Mouse (Mus musculus) heart, postnatal 4 days (tissue): ENCODE measurements around the gene Lcn12. TPM values are rescaled to one million over a fixed set of nuclear protein-coding genes. Genes with fewer than 3 reads are reported as not detected.
A peak's percentile ranks its signal among the peaks of the same experiment; 100 is the strongest.

Experiments used
- DNase-seq: peaks from one replicate; pipeline ENCODE4 v3.0.0; 2021
- total RNA-seq, 2 experiments: library from RNA; stranded (reverse); gene quantifications; 2 replicates each; pipeline ENCODE4 v1.2.3; 2021

Lcn12 gene
- total RNA-seq, 2 experiments from 2014 or later: not detected

DNA sequence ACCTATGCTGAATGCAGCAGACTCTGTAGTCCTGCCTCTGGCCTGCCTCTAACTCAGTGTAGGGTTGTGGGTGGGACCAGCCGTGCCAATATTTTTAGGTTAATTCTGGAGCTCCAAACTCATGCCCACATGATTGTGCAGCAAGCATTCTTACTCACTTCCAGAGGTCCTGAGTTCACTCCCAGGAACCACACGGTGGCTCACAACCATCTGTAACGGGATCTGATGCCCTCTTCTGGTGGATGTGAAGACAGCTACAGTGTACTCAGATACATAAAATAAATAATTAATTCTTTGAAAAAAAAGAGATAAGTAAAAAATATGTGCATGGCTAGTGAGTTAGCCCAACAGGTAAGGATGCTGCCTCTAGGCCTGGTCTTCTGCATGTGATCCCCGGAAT is 2.8 kb upstream of the Lcn12 start:
- DNase-seq: no peak

DNA sequence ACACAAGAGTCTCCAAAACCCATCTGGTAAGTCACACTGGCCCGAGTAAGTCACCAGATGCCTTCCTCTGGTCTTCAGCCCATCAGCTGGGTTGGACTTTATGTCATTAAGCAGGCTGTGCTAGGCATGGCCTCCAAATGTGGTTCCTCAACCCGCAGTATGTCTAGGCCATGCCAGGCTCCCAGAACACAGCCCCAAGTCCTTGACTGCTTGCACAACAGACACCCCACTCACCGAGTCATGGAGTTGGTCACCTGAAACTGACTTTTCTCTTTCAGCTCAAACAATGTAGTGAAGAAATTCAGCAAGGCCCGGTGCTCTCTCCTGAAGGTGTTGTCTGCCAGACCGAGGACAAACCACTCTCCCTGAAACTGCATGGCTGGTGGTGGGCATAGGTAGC is 723 bp downstream of the Lcn12 start:
- no peak for DNase-seq

DNA sequence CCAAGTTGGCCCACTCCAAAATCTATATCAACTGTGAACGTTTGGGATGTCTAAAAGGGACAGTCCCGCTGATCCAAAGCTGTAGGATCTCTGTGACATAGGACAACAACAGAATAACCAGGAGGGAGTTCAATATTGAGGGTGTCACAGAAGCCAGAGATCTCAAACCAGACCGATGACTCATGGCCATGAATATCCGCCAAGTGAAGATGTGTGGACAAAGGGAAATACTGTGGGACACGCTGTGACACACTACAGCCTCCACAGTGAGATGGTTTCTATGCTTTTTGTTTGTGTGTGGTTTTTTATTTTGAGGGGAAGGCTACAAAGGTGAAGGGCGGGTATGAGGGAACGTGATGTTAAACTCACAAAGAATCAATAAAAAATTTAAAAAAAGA is 5.0 kb downstream of the Lcn12 start:
- no peak for DNase-seq

DNA sequence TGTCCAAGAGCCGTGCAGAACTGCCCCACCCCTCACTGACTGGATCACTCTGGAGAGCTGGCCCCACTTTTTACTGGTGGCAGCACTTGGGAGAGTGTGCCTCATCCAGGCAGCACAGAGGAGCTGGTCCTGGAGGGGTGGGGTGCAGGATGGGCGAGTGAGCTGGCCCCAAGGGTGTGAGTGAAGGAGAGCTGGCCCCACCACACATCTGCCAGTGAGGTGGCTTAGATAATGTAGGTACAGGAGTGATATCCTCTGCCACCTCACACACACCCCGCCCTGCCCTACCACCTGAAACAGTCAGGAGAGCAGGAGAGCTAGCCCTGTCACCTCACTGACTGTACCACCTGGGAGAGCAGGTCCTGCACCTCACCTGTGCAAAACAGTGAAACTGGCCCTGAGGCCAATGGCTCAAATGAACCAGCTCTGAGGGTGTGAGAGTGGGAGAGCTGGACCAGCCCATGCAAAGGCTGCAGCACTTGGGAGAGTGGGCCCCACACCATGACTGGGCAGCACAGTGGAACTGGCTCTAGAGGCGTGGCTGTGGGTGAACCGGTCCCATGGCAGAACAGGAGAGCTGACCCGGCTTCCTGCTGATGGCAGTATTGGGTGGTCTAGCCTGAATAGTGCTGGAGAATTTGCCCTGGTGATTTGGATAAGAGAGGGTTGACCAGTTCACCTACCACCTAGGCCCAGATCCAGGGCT is 5.6 kb downstream of the Lcn12 start:
- no peak for DNase-seq

DNA sequence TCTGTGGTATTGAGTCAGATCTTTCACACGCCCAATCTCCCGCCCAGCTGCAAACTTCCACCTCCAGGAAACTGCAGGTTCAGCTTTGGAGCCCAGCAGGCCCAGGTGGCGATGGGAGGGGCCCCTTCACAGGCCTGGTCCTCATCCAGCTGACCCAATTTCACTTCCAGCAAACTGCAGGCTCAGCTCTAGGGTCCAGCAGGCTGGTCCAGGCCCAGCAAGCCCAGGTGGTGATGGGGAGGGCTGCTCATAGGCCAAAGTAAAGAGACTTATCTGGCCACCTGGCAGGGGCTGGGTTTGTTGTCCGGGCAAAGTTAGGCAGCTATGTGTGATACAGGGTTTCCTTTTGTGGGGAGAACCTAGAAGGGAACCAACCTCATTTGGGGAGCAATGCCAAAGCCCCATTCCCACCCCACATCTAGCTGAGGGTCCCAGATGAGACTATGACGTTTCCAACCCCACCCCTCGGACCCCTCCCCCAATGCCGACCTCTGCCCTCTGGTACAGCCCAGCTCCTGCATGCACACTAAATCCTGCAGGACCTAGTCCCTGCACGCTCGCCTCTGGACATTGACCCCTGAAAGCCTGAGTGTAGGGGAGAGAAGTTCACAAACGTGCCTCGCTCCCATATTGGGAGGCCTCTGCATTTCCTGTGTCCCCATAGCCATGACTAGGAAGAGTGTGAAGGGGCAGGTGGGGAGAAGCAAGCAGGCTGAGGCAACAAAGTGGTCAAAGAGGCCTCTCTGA is 8.6 kb downstream of the Lcn12 start:
- no peak for DNase-seq

DNA sequence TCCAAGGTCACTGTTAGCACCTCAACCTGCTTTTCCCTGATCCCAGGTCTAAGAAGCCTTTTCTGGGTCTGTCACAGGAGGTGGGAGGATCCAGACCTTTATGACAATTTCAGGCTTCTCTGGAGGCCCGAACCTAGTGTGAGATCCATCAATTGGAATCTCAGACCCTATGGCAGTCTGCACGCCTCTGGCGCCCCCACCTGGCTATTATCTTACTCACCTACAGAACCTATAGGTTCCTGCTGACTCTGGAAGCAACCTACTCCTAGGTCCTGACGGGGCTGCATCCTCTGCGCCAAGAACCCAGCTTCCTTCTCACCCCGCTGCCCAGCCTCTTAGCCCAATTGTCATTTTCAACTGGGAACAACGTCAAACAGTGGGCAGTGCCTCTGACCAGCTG is 10.7 kb downstream of the Lcn12 start:
- peak; percentile 44 for DNase-seq

DNA sequence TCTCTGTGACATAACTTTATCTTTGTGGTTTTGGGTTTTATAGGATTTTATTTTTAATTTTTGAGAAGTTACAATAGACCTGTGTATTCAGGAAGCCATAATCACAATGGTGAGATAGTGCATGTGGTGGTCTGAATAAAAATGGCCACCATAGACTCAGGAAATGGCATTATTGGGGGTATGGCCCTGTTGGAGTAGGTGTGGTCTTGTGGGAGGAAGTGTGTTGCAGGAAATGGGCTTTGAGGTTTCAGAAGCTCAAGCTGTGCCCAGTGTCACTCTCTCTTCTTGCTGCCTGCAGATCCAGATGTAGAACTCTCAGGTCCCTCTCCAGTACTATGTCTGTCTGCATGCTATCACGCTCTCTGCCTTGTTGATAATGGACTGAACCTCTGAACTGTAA is 13.2 kb downstream of the Lcn12 start:
- DNase-seq: no peak

DNA sequence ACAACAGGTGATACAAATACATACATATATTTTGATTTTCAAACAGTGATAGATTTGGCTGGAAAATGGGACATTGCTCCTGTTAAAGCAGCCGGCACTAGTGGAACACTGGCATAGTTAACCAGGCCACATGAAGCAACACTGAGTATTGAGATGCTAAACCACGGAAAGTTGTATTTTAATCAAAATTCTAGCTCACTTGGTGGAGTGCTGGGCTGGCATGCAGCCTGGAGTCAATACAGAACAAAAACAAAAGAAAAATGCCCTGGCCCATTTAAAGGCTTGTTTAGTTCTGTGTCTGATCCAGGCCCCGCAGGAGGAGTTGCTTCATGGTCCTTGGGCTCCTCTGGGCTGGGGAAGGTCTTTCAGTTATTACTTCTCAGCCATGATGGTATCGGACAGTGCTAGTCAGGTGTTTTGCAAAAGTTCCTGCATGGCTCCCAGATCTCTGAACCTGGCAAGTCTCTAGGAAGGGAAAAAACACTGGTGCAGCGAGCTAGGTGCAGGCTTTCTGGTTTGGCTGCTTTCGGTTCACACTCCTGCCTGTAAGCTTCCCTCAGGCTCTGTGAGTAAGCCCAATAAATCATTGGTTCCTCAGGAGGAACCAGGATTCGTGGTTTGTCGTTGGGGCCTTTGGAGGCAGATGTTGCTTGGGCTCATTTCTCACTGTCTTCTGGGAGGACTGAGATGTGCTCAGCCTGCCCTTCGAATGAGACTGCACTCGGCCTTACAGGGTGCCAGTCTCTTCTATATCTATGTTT is 14.0 kb downstream of the Lcn12 start:
- no peak for DNase-seq

DNA sequence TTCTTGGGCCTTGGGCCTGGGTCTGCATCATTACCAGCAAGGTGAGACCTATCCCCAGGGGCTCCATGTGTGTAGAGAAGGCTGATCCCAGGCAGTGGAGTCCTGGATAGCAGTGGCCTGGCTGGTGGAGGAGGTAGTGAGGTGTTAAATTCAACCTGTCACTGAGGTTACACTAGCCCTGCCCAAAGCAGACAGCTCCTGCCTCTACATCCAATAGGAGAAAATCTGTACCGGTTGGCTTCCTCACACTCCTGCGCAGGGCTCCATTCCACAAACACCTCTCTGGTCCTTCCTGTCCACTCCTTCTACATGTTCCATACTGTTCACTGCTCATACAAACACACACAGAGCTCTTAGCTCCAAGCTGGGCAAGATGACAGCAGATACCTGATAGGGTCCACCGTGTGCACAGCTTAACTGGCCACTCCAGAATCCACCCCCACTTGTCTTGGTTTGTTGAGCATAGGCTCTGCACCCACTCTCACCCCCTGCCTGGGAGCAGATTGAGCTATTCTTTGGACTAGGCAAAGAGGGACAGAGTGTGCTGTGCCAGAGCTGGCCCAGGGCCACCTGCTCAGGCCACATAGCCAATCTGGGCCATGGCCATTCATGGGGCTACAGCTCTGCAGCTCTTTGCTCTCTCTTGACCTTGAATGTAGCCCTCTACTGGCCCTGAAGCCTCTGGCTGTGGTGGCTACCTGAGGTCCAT is 15.6 kb downstream of the Lcn12 start:
- DNase-seq: no peak

DNA sequence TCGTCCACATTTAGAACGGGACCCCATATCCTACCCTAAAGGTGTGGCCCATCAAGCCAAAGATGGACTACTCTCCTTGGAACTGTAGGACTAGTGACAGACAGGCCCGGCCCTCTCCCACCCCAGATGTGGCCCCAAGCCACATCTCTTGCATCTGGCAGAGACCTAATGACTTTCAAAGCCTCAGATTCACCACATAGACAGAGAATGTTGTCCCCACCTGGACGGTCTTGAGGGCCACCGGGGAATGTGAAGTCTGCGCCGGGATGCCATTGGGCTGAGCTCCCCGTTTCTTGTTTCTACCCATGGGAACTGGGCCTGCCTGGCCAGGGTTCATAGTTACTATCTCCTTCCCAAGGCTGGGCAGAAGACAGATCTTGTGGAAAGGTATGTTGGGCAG is 16.2 kb downstream of the Lcn12 start:
- DNase-seq: no peak

DNA sequence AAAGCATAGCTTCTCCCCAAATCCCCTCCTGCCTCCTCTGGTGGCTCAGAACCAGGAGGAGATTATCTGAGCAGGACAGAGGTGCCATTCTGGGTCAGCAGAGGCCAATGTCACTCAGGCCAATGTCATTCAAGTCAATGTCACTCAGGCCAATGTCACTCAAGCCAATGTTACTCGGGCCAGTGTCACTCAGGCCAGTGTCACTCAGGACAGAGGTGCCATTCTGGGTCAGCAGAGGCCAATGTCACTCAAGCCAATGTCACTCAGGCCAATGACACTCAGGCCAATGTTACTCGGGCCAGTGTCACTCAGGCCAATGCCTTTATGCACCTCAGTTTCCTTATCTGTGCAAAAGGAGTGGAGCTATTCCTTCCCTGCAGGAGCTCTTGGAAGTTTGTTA is 21.2 kb downstream of the Lcn12 start:
- DNase-seq: no peak

DNA sequence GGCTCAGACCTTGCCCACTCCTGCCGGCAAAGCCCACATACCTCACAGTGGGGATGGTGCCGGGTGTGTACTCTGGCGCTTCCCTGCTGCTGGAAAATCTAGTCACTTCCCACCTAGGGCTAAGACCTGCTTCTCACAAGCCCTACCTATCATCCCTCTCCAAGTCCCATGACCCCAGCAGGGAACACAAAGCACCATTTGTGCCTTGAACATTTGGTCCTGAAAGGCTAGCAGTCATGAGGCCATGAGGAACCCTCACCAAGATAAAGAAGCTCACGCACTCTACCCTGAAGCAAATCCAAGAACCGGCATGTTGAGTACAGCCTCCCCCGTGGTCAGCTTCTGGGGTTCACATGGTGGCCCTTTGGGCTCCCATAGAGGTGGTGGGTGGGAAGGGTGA is 23.7 kb downstream of the Lcn12 start, which contains the start of gene Ptgds:
Gene Ptgds, minus strand, starts transcription at position 78 of the 400 bp plus-strand sequence.
- no peak for DNase-seq

DNA sequence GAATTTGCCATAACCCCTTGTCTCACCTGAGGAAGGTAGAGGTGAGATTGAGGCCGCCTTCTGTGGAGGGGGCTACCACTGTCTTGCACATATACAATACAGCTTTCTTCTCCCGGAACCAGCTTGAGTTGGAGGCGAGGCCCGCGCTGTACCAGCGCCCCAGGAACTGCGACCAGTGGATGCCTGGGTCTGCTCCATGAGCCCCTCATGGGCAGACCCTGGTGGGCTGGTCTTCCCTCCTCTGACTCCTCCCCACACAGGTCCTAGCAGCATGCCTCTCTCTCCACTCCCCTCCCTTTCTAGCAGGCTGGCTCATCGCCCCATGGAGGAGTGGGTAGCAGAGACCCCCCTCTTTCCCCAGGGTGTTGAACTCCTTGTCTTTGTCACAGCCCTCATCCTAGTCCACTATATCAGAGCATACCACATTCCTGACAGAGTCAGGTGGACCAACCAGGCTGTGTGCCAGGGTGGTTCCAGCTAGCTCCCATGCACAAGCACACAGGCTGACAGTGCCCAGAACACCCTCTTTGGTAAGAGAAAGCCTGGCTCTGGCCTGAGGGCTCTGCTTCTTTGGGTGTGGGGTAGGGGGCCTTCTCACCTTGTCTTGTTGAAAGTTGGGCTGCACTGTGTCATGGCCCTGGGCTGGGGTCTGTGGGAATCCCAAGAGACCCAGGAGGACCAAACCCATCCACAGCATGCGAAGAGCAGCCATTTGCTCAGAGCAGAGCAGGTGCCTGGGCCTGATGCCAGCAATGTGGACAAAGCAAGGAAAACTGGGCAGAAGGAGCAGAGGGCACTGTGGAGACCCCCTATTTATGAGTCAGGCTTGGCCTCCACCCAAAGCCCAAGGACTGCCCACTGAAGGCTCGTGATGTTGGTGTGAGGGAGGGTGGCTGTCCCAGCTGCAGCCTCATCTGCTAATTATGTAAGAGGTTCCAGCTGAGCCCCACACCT is 24.5 kb downstream of the Lcn12 start:
- peak; percentile 78 for DNase-seq

DNA sequence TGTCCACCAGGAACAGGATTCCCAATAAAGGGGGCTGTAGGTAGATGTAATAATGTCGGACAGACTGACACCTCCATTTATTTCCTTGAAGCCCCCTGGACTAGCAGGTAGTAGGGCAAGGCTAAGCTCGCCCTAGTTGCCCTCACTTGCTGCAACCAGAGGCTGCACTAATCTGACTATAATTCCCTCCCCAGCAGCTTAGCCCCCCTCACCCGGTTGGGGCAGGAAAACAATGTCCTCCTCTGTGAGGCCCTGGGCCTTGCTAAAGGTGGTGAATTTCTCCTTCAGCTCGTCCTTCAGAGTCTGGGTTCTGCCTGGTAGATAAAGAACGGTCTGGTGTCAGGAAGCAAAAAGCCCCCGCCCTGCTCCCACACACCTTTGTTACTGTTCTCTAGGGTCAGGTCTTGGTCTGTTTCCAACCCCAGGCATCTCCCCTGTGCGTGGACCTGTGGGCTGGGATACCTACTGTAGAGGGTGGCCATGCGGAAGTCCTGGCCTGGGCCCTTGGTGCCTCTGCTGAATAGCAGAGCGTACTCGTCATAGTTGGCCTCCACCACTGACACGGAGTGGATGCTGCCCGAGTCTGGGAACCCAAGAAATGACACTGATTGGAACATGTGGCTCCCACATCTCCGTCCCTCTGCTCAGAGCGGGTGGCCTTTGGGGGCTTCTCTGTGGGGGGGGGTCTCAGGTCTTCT is 26.0 kb downstream of the Lcn12 start:
- DNase-seq: peak; percentile 53

DNA sequence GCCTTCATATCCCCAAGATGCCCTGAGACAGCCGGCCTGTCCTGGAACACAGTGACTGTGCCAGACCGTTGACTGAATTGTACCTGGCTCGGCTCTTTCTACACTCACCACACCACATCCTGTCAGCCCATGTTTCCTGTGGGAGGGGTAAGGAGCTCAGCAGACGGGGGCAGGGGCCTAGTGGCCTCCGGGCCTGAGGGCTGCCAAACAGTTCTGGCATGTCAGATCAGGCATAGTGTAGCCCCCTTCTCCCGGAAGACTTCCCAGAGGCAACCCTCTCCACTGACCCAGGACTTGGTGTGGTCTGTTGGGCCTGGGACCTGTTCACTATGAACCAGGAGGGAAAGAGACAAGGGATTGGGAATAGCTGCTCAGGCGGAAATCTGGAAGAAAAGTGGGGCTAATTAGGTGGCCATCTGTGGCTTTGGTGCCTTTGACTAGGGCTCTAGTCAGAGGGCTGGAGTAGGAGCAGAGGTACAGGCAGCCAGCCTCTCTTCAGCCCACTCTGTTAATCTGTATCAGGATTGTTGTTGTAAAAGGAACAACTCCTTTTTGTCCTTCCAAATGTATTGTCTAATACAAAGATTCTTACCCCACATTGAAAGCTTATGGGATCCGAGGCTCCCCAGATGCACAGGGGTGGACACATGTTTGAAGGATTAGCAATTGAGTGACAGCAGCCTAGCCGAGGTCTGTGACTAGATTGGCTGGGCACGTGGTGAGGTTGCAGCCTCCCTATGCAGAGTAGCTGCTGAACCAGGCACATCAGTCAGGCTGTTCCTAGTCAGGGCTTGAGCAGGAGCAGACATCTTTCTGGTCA is 27.7 kb downstream of the Lcn12 start:
- no peak for DNase-seq

DNA sequence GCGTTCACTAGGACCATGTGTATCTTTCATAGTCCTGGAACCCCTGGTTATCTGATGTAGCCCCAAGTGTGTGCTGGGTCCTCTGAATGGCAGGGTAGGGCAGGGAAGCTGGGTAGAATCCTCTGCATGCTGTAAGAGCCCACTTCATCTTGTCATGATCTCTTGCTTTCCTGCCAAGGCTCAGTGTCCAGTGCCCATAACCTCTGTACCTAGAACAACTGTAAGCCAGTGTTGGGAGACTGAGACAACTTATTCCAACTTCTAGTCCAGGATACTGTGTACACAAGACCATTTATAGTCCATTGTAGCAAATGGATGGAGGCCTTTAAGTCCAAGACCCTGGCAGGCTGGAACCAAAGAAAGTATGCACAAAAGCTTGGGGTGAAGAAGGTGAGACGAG is 28.5 kb downstream of the Lcn12 start:
- DNase-seq: no peak

DNA sequence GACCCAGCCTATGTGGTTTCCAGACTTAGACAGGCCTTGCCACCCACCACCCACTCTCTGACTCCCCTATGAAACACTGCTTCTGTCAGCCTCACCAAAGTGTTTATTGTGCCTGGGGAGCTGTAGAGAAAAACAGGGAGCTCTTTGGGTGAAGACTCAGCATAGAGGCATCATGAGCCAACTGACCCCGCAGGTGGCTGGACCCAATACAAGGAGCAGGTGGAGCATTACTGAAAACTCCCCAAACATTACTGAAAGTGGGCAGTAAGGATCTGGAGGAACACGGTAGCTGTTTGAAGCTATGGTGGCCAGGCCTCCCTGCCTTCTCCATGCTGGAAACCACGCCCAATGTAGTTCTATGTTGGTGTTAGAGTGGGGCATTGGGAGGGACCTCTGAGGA is 30.1 kb downstream of the Lcn12 start:
- DNase-seq: no peak

DNA sequence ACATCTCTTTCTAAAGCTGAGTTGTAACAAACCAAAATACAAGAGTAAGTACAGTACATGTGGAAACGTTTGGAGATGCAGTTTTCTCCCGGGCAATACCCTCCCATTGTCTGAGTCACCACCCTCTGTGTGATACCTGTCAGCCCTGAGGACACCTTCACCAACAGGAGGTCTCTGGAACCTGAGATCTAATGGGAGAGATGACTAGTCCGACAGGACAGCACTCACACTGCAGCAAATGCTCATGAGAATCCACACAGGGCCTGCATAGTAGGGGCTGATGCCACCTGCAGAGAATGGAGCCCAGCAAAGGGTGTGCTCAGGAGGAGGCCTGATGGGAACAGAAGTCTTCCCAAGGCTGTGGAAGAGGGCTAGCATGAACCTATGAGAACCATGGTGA is 32.3 kb downstream of the Lcn12 start:
- DNase-seq: no peak

DNA sequence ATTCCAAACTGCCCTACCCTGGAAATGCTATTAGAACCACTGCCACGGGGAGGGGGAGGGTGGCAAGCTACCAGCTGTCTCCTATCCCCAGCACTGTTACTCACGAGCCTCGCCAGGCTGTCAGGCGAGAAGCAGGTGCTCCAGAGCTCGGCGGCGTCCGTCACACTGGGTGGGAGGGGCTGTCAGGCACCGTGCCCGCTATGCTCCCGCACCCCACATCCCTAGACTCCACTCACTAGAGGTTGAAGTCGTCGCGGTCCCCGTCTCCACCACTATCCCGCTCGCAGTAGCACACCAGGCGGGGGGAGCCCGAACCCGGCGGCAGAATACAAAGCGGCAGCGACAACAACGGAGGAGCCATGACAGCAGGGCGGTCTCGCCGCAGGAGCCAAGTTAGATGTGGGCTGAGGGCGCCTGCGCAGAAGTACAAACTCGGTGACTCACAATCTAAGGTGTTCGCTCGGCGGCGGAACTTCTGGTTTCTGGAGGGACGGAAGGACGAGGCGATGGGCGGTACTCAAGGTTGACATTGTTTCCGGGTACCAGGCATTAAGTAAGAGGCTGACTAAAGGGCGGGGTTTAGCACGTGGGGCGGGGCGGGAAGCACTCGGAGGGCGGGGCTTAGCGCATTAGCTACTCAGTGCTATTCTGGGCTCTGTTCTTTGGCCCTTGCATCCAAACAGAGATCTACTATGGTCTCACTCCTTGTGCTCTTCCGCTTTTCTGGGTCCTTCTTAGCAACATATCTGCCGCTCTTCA is 33.0 kb downstream of the Lcn12 start, which contains the start of gene Paxx:
Gene Paxx, minus strand, starts transcription at position 544 of the 759 bp plus-strand sequence.
- DNase-seq: peak; percentile 93
